Mouse (Mus musculus): ENCODE results near the gene Nos2.

The Nos2 gene

DNA sequence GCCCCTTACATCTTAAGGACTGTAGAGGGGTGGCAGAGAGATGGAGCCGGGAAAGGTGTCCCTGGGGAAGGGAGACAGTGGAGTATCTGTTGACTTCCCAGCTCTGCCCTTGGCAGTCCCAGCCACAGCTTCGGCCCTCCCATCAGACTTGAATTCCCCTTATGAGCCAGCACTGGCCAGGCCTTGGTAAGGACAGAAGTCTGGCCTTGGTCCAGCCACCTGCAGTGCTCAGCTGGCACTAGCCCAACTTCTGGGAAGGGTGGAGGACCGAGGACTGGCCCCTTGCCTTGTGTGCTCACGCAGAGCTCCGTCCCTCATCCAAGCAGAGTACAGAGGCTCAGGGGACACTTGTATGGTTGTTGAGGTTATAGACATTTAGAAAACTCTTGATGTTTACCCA lies 8.8 kb downstream of the Nos2 start:
- Histone ChIP-seq H3K27me3 (ENCODE audit: control insufficient read depth, insufficient read depth, low read length, poor library complexity, severe bottlenecking) (peaks cover 2% of the 10 kb centered on the region; the same call in 1 of the 2 replicates), H3K36me3 (ENCODE audit: control insufficient read depth, insufficient read depth, low read length, poor library complexity, severe bottlenecking) (no peaks in the 10 kb centered on the region)
- no peak for DNase-seq (ENCODE audit: low read depth, low spot score)

DNA sequence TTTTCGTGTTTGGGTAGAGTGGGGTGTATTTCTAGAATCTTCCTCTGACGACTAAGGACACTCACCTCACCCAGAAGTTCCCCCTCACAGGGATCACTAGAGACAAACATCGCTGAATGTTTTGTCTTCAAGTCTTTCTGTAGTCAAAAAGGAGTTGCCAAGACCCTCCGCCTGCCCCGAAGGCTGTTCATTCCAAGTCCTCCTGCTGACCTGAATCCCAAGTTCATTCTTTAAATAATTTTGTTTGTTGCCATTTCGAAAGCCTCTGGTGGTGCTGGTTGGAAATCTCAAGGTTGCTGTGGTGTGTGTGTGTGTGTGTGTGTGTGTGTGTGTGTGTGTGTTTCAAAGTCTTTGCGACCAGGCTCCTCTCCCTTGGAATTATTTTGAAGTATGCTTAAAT lies 13.7 kb downstream of the Nos2 start:
- no peak for DNase-seq (ENCODE audit: low read depth, low spot score)
- H3K27me3 ChIP-seq (ENCODE audit: control insufficient read depth, insufficient read depth, low read length, poor library complexity, severe bottlenecking): no peaks in the 10 kb centered on the region
- no peaks in the 10 kb centered on the region for H3K36me3 ChIP-seq (ENCODE audit: control insufficient read depth, insufficient read depth, low read length, poor library complexity, severe bottlenecking)

DNA sequence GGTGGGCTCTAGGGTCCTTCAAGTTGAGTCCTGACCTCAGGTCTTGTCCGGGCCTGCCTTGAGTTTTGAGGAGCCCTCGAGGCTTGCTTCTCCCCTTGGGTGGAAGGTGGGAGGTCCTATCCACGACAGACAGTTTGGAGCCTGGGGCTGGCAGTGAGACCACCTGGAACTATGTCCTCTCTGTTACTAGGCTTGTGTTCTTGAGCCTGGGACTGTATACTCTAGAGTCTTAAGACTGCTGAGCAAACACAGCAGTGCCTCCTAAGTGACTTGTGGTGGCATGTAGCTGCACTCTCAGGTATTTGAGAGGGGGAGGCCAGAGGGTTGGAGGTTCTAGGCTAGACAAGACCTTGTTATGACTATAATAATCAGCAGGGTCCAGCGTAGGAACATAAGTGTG lies 14.1 kb downstream of the Nos2 start:
- Histone ChIP-seq H3K36me3 (ENCODE audit: control insufficient read depth, insufficient read depth, low read length, poor library complexity, severe bottlenecking) (no peaks in the 10 kb centered on the region), H3K27me3 (ENCODE audit: control insufficient read depth, insufficient read depth, low read length, poor library complexity, severe bottlenecking) (no peaks in the 10 kb centered on the region)
- DNase-seq (ENCODE audit: low read depth, low spot score): no peak

DNA sequence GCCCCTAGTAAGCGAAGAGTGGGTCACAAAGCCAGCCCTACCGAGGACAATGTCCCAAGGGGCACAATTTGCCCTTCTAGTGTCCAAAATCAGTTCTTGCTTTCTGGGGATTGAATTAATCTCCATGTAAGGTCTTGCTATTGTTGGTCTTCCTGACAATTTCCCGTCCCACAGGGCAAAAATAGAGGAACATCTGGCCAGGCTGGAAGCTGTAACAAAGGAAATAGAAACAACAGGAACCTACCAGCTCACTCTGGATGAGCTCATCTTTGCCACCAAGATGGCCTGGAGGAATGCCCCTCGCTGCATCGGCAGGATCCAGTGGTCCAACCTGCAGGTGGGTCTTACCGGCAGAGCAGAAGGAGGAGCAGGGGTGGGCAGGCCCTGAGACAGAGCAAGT lies 14.6 kb downstream of the Nos2 start:
- Histone ChIP-seq H3K27me3 (ENCODE audit: control insufficient read depth, insufficient read depth, low read length, poor library complexity, severe bottlenecking) (no peaks in the 10 kb centered on the region), H3K36me3 (ENCODE audit: control insufficient read depth, insufficient read depth, low read length, poor library complexity, severe bottlenecking) (no peaks in the 10 kb centered on the region)
- no peak for DNase-seq (ENCODE audit: low read depth, low spot score)

DNA sequence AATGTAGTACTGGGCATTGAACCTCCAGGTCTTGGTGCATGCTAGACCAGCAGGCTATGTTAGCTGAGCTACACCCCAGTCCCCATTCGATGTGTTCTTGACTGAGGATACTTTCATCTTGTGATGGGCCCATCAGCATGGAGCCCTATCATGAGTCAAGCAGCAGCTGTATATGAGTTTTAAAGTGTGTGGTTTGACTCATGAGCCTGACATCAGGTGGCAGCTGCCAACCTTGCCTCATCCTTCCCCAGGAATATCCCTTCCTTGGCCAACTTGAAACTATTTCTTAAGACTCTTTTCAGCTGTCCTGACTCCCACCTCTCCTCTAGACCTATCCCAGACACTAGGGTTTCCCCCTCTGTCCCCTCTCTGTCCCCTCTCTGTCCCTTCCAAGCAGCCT lies 22.5 kb downstream of the Nos2 start:
- Histone ChIP-seq H3K27me3 (ENCODE audit: control insufficient read depth, insufficient read depth, low read length, poor library complexity, severe bottlenecking) (no peaks in the 10 kb centered on the region), H3K36me3 (ENCODE audit: control insufficient read depth, insufficient read depth, low read length, poor library complexity, severe bottlenecking) (no peaks in the 10 kb centered on the region)
- DNase-seq (ENCODE audit: low read depth, low spot score): no peak

DNA sequence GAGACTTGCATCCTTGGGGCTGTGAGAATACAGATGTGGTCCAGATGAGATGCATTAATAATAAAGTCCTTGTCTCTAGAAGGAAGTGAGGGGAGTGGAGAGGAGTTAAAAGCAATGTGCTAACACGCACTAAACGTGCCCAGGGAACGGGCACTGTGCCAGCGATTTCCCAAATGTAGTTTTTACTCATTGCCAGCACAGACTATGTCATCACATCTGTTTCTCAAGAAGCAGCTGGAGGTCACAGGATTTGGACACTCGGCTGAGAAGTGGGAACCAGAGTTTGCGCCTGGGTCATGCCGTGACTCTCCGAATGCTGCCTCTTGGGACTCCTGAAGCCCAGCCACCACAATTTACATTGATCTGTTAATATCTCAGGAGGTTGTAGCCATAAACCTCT lies 29.8 kb downstream of the Nos2 start:
- Histone ChIP-seq H3K36me3 (ENCODE audit: control insufficient read depth, insufficient read depth, low read length, poor library complexity, severe bottlenecking) (no peaks in the 10 kb centered on the region), H3K27me3 (ENCODE audit: control insufficient read depth, insufficient read depth, low read length, poor library complexity, severe bottlenecking) (no peaks in the 10 kb centered on the region)
- no peak for DNase-seq (ENCODE audit: low read depth, low spot score)

DNA sequence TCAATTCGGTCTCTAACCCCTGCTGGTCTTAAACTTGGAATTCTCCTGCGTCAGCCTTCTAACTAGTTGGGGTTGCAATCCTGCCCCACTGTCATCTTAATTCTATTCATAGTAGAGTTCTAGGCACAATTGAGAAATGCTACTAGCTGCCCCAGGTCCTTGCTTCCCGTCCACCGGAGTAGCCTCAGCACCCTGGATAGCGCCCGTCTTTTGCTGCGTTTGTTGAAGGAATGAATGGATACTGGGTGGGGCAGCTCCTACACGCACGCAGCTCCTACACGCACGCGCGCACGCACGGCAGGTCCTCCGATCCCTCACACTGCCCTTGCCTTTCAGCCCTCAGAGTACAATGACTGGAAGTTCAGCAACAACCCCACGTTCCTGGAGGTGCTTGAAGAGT lies 31.9 kb downstream of the Nos2 start:
- peak; percentile 10 for DNase-seq (ENCODE audit: low read depth, low spot score)
- no peaks in the 10 kb centered on the region for H3K27me3 ChIP-seq (ENCODE audit: control insufficient read depth, insufficient read depth, low read length, poor library complexity, severe bottlenecking)
- no peaks in the 10 kb centered on the region for H3K36me3 ChIP-seq (ENCODE audit: control insufficient read depth, insufficient read depth, low read length, poor library complexity, severe bottlenecking)

DNA sequence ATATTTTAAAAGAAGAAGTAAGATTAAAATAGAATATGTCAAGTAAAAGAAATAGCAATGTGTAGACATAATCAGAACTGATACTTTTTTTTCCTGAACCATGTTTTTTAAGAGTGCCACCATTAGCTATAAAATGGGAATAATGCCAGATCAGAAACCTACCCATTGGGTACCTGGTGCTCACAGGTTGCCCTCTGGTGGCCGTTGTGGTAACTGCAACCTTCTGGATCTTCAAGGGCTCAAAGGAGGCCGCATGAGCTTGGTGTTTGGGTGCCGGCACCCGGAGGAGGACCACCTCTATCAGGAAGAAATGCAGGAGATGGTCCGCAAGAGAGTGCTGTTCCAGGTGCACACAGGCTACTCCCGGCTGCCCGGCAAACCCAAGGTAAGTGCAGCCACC lies 35.7 kb downstream of the Nos2 start:
- DNase-seq (ENCODE audit: low read depth, low spot score): peak; percentile 81
- peaks cover 2% of the 10 kb centered on the region; the same call in 1 of the 2 replicates for H3K36me3 ChIP-seq (ENCODE audit: control insufficient read depth, insufficient read depth, low read length, poor library complexity, severe bottlenecking)
- no peaks in the 10 kb centered on the region for H3K27me3 ChIP-seq (ENCODE audit: control insufficient read depth, insufficient read depth, low read length, poor library complexity, severe bottlenecking)

DNA sequence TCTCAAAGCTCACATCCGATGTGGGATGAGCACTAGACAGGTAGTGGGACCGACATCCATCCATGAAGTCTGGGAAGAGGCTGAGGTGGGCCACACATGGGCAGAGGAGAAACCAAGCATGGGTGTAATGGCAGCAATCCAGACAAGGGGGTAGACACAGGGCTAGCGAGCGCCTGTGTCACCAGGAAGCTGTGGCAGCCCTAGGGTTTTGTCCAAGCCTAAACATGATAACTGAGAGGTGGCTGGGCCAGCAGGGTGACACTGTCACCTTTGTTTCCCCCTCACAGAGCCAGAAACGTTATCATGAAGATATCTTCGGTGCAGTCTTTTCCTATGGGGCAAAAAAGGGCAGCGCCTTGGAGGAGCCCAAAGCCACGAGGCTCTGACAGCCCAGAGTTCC lies 38.8 kb downstream of the Nos2 start:
- no peak for DNase-seq (ENCODE audit: low read depth, low spot score)
- Histone ChIP-seq H3K27me3 (ENCODE audit: control insufficient read depth, insufficient read depth, low read length, poor library complexity, severe bottlenecking) (no peaks in the 10 kb centered on the region), H3K36me3 (ENCODE audit: control insufficient read depth, insufficient read depth, low read length, poor library complexity, severe bottlenecking) (peaks cover 3% of the 10 kb centered on the region; the same call in 1 of the 2 replicates)

DNA sequence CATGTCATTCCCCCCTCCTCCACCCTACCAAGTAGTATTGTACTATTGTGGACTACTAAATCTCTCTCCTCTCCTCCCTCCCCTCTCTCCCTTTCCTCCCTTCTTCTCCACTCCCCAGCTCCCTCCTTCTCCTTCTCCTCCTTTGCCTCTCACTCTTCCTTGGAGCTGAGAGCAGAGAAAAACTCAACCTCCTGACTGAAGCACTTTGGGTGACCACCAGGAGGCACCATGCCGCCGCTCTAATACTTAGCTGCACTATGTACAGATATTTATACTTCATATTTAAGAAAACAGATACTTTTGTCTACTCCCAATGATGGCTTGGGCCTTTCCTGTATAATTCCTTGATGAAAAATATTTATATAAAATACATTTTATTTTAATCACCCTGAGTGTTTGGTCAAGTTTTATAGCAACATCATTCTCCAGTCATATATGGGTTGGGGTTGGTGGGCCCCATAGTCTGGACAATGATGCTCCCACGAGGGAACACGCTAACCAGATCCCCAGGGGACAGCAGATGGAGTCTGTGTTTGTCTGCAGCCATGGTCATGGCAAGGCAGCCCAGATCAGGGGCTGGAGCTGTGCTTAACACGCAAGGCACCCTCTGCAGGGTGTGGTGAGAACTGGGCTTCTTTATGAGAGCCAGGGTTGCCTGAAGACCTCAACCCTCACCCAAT lies 39.4 kb downstream of the Nos2 start:
- H3K27me3 ChIP-seq (ENCODE audit: control insufficient read depth, insufficient read depth, low read length, poor library complexity, severe bottlenecking): no peaks in the 10 kb centered on the region
- peaks cover 6% of the 10 kb centered on the region; the same call in 1 of the 2 replicates for H3K36me3 ChIP-seq (ENCODE audit: control insufficient read depth, insufficient read depth, low read length, poor library complexity, severe bottlenecking)
- peak; percentile 29 for DNase-seq (ENCODE audit: low read depth, low spot score)

DNA sequence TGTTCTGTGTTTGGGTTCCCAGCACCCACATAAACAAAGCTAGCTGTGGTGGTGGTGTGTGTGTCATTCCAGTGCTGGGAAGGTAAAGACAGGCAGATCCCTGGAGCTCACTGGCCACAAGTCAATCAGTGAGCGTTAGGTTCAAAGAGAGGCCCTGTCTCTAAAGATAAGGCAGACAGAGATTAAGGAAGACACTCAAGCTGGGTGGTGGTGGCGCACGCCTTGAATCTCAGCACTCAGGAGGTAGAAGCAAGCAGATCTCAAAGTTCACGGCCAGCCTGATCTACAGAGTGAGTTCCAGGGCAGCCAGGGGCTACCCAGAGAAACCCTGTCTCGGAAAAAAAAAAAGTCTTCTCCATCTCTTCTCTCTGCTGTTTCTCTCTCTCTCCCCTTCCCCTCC lies 40.6 kb downstream of the Nos2 start:
- DNase-seq (ENCODE audit: low read depth, low spot score): no peak
- Histone ChIP-seq H3K36me3 (ENCODE audit: control insufficient read depth, insufficient read depth, low read length, poor library complexity, severe bottlenecking) (peaks cover 8% of the 10 kb centered on the region; the same call in 1 of the 2 replicates), H3K27me3 (ENCODE audit: control insufficient read depth, insufficient read depth, low read length, poor library complexity, severe bottlenecking) (no peaks in the 10 kb centered on the region)

DNA sequence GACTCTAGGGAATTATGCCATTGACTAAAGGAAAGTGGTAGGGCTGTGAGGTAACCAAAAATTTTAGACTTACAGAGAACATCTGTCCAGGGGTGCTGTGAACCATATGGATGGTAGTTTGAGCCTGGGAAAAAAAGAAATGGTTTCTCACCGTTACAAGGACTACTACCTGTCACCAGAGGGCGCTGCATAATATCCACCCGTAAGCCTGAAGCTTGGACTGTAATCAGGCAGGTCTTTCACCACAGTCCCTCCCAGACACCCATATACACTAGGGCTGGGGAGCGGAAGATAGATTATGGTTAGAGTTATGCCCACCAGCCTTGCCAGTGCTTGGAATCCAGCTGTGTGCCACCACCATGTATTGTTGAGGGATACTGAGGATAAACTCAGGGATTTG lies 46.8 kb downstream of the Nos2 start:
- peak; percentile 73 for DNase-seq (ENCODE audit: low read depth, low spot score)
- Histone ChIP-seq H3K36me3 (ENCODE audit: control insufficient read depth, insufficient read depth, low read length, poor library complexity, severe bottlenecking) (peaks cover 14% of the 10 kb centered on the region), H3K27me3 (ENCODE audit: control insufficient read depth, insufficient read depth, low read length, poor library complexity, severe bottlenecking) (no peaks in the 10 kb centered on the region)

DNA sequence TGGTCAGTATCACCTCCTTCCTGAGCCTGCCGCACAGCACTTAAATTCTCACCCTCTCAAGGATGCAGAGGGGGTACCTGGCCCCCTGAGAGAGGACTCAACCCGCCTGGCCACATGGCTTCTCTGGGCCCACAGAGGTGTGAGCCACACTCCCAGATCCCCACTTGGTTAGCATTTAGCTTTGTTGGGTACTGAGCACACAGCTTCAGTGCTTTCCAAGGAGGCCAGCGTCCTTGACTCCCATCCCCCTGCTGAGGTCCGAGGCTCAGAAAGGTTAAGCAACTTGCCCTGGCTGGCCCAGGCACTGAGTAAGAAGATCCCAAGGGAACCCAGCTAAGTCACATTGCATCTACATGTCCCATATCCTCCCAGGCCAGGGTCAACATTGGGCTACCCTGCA lies 47.5 kb downstream of the Nos2 start:
- Histone ChIP-seq H3K27me3 (ENCODE audit: control insufficient read depth, insufficient read depth, low read length, poor library complexity, severe bottlenecking) (no peaks in the 10 kb centered on the region), H3K36me3 (ENCODE audit: control insufficient read depth, insufficient read depth, low read length, poor library complexity, severe bottlenecking) (peaks cover 14% of the 10 kb centered on the region)
- no peak for DNase-seq (ENCODE audit: low read depth, low spot score)

DNA sequence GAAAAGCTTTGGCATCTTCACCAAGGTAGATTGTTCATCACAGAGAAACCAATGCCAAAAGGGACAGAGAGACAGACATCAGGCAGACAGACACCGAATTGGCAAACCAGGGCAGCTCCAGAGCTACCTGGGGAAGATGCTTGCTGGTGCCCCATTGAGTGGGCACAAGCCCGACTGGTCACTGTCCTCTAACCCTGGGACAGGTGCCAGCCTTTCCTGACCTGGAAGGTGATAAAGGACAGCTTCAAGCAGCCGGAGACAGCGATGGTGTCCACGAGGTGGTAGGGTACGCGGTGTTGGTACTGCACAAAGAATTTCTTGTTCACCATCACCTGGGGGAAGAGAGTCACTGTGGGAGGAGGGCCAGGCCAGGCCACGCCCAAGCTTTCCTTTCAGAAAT lies 50.5 kb downstream of the Nos2 start:
- Histone ChIP-seq H3K27me3 (ENCODE audit: control insufficient read depth, insufficient read depth, low read length, poor library complexity, severe bottlenecking) (no peaks in the 10 kb centered on the region), H3K36me3 (ENCODE audit: control insufficient read depth, insufficient read depth, low read length, poor library complexity, severe bottlenecking) (peaks cover 15% of the 10 kb centered on the region)
- no peak for DNase-seq (ENCODE audit: low read depth, low spot score)

DNA sequence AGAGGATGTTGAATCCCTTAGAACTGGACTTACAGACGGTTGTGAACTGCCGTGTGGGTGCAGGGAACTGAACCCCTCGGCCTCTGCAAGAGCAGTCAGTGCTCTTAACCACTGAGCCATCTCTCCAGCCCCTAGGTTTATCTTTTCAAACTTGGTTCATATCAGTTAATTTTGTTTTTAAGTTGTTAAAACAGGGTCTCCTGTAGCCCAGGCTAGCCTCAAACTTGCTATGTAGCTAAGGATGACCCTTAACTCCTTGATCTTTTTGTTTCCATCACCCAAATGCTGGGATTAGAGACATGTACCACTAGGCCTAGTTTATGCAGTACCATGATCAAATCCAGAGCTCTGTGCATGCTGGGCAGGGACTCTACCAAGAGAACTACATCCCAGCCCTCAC lies 51.2 kb downstream of the Nos2 start:
- H3K36me3 ChIP-seq (ENCODE audit: control insufficient read depth, insufficient read depth, low read length, poor library complexity, severe bottlenecking): peaks cover 14% of the 10 kb centered on the region
- H3K27me3 ChIP-seq (ENCODE audit: control insufficient read depth, insufficient read depth, low read length, poor library complexity, severe bottlenecking): no peaks in the 10 kb centered on the region
- DNase-seq (ENCODE audit: low read depth, low spot score): no peak

DNA sequence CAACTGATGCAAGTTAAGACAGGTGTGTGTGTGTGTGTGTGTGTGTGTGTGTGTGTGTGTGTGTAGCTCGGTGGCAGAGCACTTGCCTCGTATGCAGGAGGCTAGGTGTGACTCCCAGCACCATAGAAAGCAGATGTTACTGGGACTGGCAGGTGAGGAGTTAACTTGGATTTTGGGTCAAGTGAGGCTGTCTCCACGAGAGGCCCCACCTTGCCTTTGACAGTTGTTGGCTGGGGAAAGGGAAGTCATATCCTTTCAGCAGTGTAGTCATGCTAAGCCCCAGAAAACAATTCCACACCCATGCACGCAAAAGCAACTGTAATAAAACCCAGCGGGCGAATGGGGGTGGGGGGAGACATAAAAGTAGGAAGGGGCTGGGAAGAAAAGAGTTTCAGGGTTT lies 51.7 kb downstream of the Nos2 start:
- no peak for DNase-seq (ENCODE audit: low read depth, low spot score)
- H3K36me3 ChIP-seq (ENCODE audit: control insufficient read depth, insufficient read depth, low read length, poor library complexity, severe bottlenecking): peaks cover 11% of the 10 kb centered on the region
- H3K27me3 ChIP-seq (ENCODE audit: control insufficient read depth, insufficient read depth, low read length, poor library complexity, severe bottlenecking): no peaks in the 10 kb centered on the region

Measured in splenic B cell, adult 2 months (primary cell).